Mouse (Mus musculus) Patski (cell line): Measurements from ENCODE around the gene Socs4. TPM values are rescaled to one million over a fixed set of nuclear protein-coding genes. Genes with fewer than 3 reads are reported as not detected.

ENCODE experiments used
- ATAC-seq: fragments of 100-300 bp; one replicate; pipeline ENCODE4 v1.8.0; 2021
- CTCF ChIA-PET: fragments of 350-600 bp; sonication (Branson Sonifier 250); formaldehyde crosslinking; loops from one replicate; lab custom pipeline; 2022; ENCODE audit warnings: inconsistent platforms; lab: Charles Lee
- POLR2A ChIA-PET: fragments of 350-600 bp; sonication (Branson Sonifier 250); formaldehyde crosslinking; loops from one replicate; lab custom pipeline; 2022; ENCODE audit warnings: antibody characterized with exemption, inconsistent platforms; lab: Charles Lee
- DNase-seq: peaks from one replicate; pipeline ENCODE4 v3.0.0-alpha.2; 2011; ENCODE audit warnings: low read depth, low spot score
- H3K27me3 ChIP-seq: fragments of 371-371 bp; one replicate; pipeline ENCODE4 v1.5.1; 2021
- CTCF ChIP-seq: fragments of 100-300 bp; IDR thresholded peaks from one replicate; pipeline ENCODE4 v1.5.1; 2021
- in situ Hi-C: fragments of 300-500 bp; cut with MboI; formaldehyde crosslinking; loops from 3 replicates; pipeline ENCODE4 v1.11.1; 2018; ENCODE audit warnings: low pct_unique_long_range_greater_than_20kb, mixed read lengths
- polyA plus RNA-seq: library from polyadenylated mRNA; unstranded; gene quantifications from one replicate; pipeline ENCODE4 v1.2.3, GENCODE M21; 2021

Socs4 gene
- polyA plus RNA-seq, 1 experiment from 2014 or later = 14.5 TPM

DNA sequence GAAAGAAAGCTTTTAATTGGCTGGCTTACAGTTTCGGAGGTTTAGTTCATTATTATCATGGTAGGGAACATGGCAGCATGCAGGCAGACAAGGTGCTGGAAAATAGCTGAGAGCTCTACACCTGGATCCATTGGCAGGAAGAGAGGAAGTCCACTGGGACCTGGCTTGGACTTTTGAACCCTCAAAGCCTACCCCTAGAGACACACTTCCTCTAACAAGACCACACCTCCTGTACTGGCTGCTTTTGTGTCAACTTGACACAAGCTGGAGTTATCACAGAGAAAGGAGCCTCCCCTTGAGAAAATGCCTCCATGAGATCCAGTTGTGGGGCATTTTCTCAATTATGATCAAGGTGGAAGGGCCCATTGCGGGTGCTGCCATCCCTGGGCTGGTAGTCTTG lies 8.5 kb downstream of the Socs4 start:
- no peak for DNase-seq
- H3K27me3 ChIP-seq = no peaks in the 10 kb centered on the region
- CTCF ChIA-PET = interaction anchor here (1.1 kb wide), 1 partner anchor 8 kb away, joined by 3 read pairs; the partner anchor contains the start of genes Socs4 and Wdhd1
- ATAC-seq = no peak
- in situ Hi-C loops = no loop called here
- TF ChIP-seq CTCF = no peak
- POLR2A ChIA-PET = interaction anchor here (0.6 to 1.0 kb wide), 3 partner anchors 8 to 181 kb away, joined by 3 to 6 read pairs (median 5); partner anchors contain the start of genes Socs4 and Wdhd1

DNA sequence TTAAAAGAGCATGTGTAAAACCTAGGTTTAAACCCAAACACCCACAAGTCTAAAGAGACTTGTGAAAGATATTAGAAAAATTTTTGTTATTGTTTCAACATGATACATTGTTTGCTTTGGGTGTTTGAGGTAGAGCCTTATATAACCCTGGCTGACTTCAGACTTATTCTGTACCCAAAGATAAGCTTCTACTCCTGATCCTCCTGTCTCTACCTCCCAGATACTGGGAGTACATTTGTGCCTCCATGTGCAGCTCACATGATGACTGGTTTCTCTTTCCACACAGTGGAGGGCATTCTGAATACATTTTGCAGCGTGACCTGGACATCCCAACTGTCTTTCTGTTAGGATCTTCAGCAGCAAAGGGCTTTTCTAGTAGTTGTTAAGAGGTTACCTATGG lies 9.5 kb downstream of the Socs4 start:
- DNase-seq (no peak), ATAC-seq (no peak)
- ChIA-PET POLR2A (no interaction called here), CTCF (interaction anchor here (1.1 kb wide), 1 partner anchor 9 kb away, joined by 3 read pairs; the partner anchor contains the start of genes Socs4 and Wdhd1)
- no peak for TF ChIP-seq CTCF
- in situ Hi-C loops = no loop called here
- no peaks in the 10 kb centered on the region for H3K27me3 ChIP-seq

DNA sequence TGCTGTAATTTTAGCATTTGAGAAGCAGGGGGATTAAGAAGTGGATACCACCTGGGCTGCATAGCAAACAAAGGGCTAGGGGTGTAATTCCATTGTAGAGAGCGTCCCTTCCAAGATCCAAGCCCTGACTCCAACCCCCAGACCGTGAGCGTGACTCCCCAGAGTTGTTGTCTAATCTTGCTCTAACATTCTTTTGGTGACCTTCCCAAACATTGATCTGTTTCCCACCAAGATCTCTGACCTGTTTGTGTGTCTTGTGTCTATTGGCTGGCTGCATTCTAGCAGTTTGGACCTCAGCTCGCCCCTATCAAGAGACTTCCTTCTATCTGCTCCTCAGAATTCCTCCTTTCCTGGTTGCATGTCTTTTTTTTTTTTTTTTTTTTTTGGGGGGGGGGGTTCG lies 10.3 kb downstream of the Socs4 start:
- ATAC-seq = no peak

DNA sequence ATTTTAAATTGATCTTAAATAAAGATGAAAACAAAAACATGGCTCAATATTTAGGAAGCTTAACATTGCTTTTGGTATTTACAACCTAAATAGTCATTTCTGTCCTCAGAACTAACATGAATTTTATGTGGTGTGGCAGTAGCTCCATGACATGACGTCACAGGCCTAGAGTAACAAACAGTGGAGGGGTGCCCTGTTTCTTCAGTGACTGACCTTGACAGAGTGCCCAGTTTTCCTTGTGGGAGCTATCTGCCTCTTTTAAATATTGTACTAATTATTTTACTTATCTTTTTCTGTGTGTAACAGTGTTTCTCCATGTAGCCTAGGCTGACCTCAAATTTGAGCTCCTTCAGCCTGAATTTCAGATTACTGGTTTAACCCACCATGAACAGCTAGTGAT lies 15.0 kb downstream of the Socs4 start:
- no peaks in the 10 kb centered on the region for H3K27me3 ChIP-seq
- ATAC-seq (no peak), DNase-seq (no peak)
- ChIA-PET POLR2A (interaction anchor here (0.6 to 1.2 kb wide), 3 partner anchors 15 to 1958 kb away, joined by 3 to 4 read pairs (median 3); partner anchors contain the start of genes Socs4 and Wdhd1), CTCF (interaction anchor here (0.8 to 1.8 kb wide), 5 partner anchors 9 to 105 kb away, joined by 3 to 7 read pairs (median 4); partner anchors contain the start of genes Socs4 and Wdhd1)
- in situ Hi-C loops = no loop called here
- TF ChIP-seq CTCF = no peak

More for the DNA sequence above, 10.3 kb downstream of the Socs4 start:
- no peaks in the 10 kb centered on the region for H3K27me3 ChIP-seq
- DNase-seq = no peak
- POLR2A ChIA-PET = no interaction called here
- in situ Hi-C loops = no loop called here
- TF ChIP-seq CTCF = no peak
- CTCF ChIA-PET = no interaction called here

DNA sequence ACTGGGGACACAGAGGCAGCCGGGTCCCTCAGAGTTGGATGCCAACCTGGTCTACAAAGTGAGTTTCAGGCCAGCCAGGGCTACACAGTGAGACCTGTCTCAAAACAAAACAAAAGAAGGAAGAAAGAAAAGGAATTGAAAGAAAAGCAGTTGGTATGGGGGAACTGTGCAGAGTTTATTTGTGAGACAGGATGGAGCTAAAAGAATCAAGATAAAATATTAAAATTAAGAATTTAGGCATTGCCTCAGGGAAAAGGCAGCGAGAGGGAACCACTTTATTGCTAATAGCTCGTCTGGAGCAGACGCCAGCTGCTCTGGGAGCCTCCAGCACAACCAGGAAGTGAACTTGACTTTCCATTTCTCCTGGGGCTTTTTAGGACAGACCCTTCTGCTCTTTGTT lies 17.4 kb downstream of the Socs4 start:
- in situ Hi-C loops = no loop called here
- no peak for ATAC-seq
- DNase-seq = no peak
- CTCF ChIA-PET = interaction anchor here (1.0 kb wide), 1 partner anchor 13 kb away, joined by 3 read pairs; no protein-coding TSS in a partner anchor
- POLR2A ChIA-PET = no interaction called here
- TF ChIP-seq CTCF = no peak
- H3K27me3 ChIP-seq = no peaks in the 10 kb centered on the region

DNA sequence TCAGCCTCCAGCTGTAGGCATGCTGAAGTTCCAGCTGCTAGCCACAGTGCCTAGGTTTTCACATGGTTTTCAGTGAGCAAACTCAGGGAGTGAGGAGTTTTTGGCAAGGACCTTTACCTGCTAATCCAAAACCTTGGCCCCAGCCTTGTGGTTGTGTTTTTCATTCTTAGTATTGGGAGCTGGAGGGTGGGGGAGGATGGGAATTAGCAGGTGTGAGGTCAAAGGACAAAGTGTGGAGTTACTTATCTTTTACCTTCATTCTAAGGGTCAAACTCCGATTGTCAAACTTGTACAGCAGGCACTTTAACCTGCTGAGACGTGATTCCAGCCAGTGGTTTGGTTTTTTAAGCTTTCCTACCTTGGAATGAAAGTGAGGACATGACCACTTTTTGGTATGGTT lies 19.5 kb downstream of the Socs4 start:
- TF ChIP-seq CTCF = no peak
- ATAC-seq = no peak
- no peak for DNase-seq
- ChIA-PET POLR2A (no interaction called here), CTCF (interaction anchor here (1.9 kb wide), 1 partner anchor 15 kb away, joined by 4 read pairs; no protein-coding TSS in a partner anchor)
- in situ Hi-C loops = no loop called here
- no peaks in the 10 kb centered on the region for H3K27me3 ChIP-seq

DNA sequence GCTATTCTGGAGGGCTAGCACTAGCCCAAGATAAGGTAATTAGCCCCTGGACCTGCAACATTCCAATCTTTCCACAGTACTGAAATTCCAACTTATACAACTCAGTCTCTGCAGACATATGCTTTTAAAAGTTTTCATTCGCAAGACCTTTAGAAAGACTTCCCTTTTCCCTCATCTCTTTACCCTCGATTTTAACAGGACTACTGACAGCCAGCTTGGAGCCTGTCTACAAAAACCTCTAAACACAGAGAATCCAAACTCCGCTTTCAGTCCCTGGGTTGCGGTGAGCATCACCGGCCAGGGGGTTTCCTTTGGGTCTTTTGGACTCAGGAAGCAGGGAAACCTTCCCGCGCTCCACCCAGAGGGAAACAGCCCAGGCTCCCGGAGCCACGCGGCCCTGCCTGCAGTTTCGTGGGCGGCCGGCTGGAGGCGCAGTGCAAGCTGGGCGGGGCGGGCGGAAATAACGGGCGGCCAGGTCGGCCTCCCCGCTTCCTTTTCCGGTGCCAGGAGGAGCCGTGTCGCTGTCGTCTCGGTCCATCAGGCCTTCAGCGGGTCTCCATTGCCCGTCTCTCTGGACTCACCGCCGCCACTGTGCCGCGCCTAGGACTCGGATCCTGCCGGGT lies 21.2 kb downstream of the Socs4 start, which contains the start of gene Mapk1ip1l:
Gene Mapk1ip1l, plus strand, starts transcription at position 482 of the 623 bp plus-strand sequence.
- in situ Hi-C loops = no loop called here
- CTCF ChIA-PET = interaction anchor here (1.1 to 2.4 kb wide), 3 partner anchors 10 to 22 kb away, joined by 3 to 12 read pairs (median 4); partner anchors contain the start of genes Socs4 and Wdhd1

DNA sequence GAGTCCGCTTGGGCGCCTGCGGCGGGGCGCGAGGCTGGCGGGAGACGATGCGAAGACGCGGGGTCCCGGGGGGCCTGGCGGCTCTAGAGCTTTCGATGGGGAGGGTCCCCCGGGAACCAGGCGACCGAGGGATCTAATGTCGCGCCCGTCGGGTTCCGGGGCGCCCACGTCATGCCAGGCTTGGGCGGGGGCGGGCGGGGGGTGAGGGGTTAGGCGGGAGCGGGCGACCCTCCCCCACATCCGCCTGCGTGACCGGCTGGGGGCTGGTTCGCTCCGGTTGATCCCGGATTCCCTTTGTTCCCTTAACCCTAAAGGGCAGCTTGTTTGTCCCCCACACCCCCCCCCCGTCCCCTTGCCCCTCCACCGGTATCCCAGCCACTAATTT lies 21.7 kb downstream of the Socs4 start:
- CTCF ChIA-PET = interaction anchor here (1.4 to 2.4 kb wide), 2 partner anchors 10 to 98 kb away, joined by 3 to 12 read pairs; no protein-coding TSS in a partner anchor
- in situ Hi-C loops = no loop called here
- no peak for TF ChIP-seq CTCF
- ATAC-seq (peak; percentile 17), DNase-seq (no peak)
- POLR2A ChIA-PET = no interaction called here
- H3K27me3 ChIP-seq = no peaks in the 10 kb centered on the region

More for the DNA sequence above, 21.2 kb downstream of the Socs4 start, which contains the start of gene Mapk1ip1l:
- DNase-seq (no peak), ATAC-seq (peak; percentile 86)
- H3K27me3 ChIP-seq = no peaks in the 10 kb centered on the region
- POLR2A ChIA-PET = interaction anchor here (0.6 kb wide), 1 partner anchor 71 kb away, joined by 5 read pairs; no protein-coding TSS in a partner anchor
- peak; percentile 100 for TF ChIP-seq CTCF

DNA sequence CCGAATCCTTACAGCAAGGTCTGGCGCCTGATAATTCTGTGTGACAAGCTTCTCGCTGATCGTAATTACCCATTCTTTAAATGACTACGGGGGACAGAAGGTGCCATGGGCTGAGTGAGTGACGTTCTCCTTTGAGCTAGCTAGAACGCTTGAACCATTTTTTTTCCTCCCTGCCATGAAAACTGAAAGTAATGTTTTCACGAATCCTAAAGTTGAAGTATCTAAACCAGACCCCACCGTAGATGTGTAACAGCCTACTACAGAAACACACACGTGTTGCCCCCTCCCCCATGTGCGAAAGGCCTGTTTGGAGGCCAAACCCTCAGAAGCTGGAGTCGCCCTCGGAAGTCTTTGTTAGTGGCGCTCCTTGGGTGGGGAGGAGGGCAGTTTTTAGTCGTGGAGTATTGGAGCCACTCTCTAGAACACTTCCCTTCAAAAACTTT lies 22.1 kb downstream of the Socs4 start:
- H3K27me3 ChIP-seq = no peaks in the 10 kb centered on the region
- in situ Hi-C loops = no loop called here
- no peak for TF ChIP-seq CTCF
- CTCF ChIA-PET = interaction anchor here (1.4 to 2.4 kb wide), 2 partner anchors 10 to 97 kb away, joined by 3 to 12 read pairs; no protein-coding TSS in a partner anchor
- POLR2A ChIA-PET = no interaction called here
- ATAC-seq = no peak
- no peak for DNase-seq

DNA sequence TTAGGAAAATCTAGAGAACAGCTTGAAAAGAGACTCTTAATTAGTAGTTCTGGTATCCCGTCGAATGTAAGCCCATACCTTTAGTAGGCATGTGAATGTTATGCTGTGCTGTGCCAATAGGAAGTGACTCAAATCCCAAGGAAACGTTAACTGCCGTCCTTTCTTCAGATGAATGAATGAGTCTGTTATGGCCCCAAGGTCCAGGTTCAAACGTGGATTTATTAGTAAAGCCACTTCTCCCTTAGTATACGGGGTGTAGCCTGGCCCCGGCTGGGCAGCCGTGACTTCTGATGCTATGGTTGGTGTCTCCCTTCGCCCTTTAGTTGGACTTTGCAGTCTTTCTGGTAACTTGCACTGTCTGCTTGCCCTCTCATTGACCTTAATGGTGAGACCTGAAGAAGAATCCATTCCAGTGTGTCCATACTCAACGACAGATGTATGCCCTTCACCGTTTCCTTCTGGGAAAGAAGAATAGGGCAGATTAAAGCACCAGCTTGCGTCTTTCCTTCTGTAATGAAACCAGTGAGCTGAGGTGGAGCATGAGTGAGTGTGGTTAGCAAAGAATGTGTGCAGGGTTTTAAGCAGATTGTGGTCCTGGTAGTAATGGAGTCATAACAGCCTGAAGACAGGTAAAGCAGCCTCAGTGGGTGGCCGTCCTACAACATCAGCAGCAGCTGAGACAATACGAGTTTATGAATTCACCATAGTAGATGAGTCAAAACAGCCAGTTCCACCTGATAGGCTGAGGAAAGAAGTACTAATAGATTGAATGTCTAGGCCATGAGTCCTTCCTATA lies 26.4 kb downstream of the Socs4 start:
- DNase-seq (peak; percentile 77), ATAC-seq (peak; percentile 82)
- ChIA-PET CTCF (no interaction called here), POLR2A (no interaction called here)
- H3K27me3 ChIP-seq = no peaks in the 10 kb centered on the region
- no peak for TF ChIP-seq CTCF
- in situ Hi-C loops = no loop called here
